Mouse (Mus musculus) forebrain, postnatal 0 days (tissue): ENCODE data around the gene Large2. TPM values are rescaled to one million over a fixed set of nuclear protein-coding genes. Genes with fewer than 3 reads are reported as not detected.
A peak's percentile ranks its signal among the peaks of the same experiment; 100 is the strongest.

ENCODE experiments used
- ATAC-seq: fragments of 200-750 bp; cut with Nextera tagmentation; 2 replicates; pipeline ENCODE4 v1.8.0; 2017; ENCODE audit warnings: mild to moderate bottlenecking, moderate library complexity
- DNase-seq: peaks from one replicate; pipeline ENCODE4 v3.0.0-alpha.2; 2015
- H3K27ac ChIP-seq: fragments of 300-500 bp; sonication (generic); 2 replicates; pipeline ENCODE4 v1.5.1; 2014; ENCODE audit warnings: low read depth, mild to moderate bottlenecking, antibody characterized with exemption, low read length, moderate library complexity, mixed read lengths
- H3K27me3 ChIP-seq: fragments of 300-500 bp; sonication (generic); 2 replicates; pipeline ENCODE4 v1.6.1; 2014; ENCODE audit warnings: mild to moderate bottlenecking, low read length, mixed read lengths; ENCODE audit not compliant: insufficient read depth
- H3K36me3 ChIP-seq: fragments of 300-500 bp; sonication (generic); 2 replicates; pipeline ENCODE4 v1.6.1; 2014; ENCODE audit warnings: mild to moderate bottlenecking, moderate library complexity; ENCODE audit not compliant: insufficient read depth
- H3K4me1 ChIP-seq: fragments of 300-500 bp; sonication (generic); 2 replicates; pipeline ENCODE4 v1.6.1; 2014; ENCODE audit warnings: antibody characterized with exemption; ENCODE audit not compliant: insufficient read depth
- H3K4me2 ChIP-seq: fragments of 300-500 bp; sonication (generic); 2 replicates; pipeline ENCODE4 v1.6.1; 2014; ENCODE audit warnings: low read depth, mild to moderate bottlenecking, moderate library complexity
- H3K4me3 ChIP-seq: fragments of 300-500 bp; sonication (generic); 2 replicates; pipeline ENCODE4 v1.5.1; 2014; ENCODE audit warnings: low read depth, low read length, mixed read lengths
- H3K9ac ChIP-seq: fragments of 300-500 bp; sonication (generic); 2 replicates; pipeline ENCODE4 v1.6.1; 2014; ENCODE audit warnings: mild to moderate bottlenecking
- H3K9me3 ChIP-seq: fragments of 300-500 bp; sonication (generic); 2 replicates; pipeline ENCODE4 v1.6.1; 2016; ENCODE audit warnings: low read length
- CTCF ChIP-seq: sonication (generic); IDR thresholded peaks from 2 replicates; pipeline ENCODE4 v1.5.1; 2016; ENCODE audit warnings: antibody characterized with exemption, control low read depth, low read depth
- WGBS: fragments of 180-500 bp; shearing (Covaris S2); extraction: QIAGEN DNeasy Blood & Tissue Kit; methylation state at CpG from one replicate; pipeline ENCODE4 v1.1.7; 2014; 5-methylcytosine and 5-hydroxymethylcytosine counted together
- polyA plus RNA-seq: library from polyadenylated mRNA; unstranded; fragments of >200 nt; fragmentation: Nextera tagmentation; extraction: Ambion mirVana; gene quantifications from 2 replicates; pipeline ENCODE4 v1.2.1, GENCODE M21; 2015
- total RNA-seq: library from RNA; depleted of rRNA; stranded (reverse); fragments of >200 nt; gene quantifications from 2 replicates; pipeline ENCODE4 v1.2.3, GENCODE M21; 2014

Gene Large2
- total and polyA plus RNA-seq, 2 experiments from 2014 or later: 0.10 to 1.5 TPM

DNA sequence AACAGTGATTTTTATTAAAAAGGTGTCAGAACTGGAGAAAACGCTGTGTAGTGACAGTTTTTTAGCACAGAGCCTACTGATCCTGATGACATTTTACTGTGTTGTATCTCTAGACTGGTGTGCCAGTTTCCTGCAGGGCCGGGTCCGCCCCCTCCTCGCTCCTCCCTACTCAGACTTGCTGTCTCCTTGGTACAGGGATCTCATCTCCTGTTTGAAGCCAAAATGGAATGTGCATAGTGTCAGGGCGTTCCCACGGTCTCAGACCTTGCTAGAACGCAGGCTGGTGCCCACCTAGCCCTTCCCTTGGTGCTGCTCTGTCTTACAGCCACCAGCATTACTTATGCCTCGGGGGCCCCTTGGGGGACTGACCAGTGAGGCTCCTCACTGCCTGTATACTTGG lies 12.9 kb downstream of the Large2 start:
- H3K36me3 ChIP-seq: peaks cover 55% of the 10 kb centered on the region
- H3K4me1 ChIP-seq: no peaks in the 10 kb centered on the region
- H3K9me3 ChIP-seq: no peaks in the 10 kb centered on the region
- no peaks in the 10 kb centered on the region for H3K27me3 ChIP-seq
- H3K4me3 ChIP-seq: no peak overlapping the region
- DNase-seq: no peak
- no peak overlapping the region for H3K9ac ChIP-seq
- no peak for ATAC-seq
- no peak overlapping the region for H3K4me2 ChIP-seq
- TF ChIP-seq CTCF: no peak
- 84% methylated on average over 8 of the region's 8 CpGs for WGBS
- no peak overlapping the region for H3K27ac ChIP-seq

DNA sequence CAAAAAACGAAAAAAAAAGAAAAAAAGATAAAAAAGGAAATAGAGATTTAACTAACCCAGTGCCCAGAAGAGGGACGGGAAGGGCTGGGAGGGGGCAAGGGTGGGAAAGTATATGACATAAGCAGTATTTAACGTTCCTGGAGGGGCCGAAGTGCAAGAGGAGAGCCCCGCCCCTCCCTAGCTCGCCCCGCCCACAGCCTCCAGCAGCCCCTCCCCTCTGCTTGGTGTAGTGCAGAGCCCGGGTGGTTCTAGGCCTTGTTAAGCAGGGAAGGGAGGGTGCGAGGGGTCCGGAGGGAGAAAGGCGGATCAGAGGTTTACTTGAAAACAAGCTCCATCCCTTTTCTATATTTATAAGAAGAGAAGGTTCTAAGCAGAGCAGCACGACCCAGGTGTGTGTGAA lies 13.8 kb downstream of the Large2 start:
- H3K4me3 ChIP-seq: no peak overlapping the region
- WGBS: 20% methylated on average over 12 of the region's 12 CpGs
- no peak overlapping the region for H3K9ac ChIP-seq
- H3K4me1 ChIP-seq: no peaks in the 10 kb centered on the region
- no peak for DNase-seq
- no peak for ATAC-seq
- H3K27ac ChIP-seq: no peak overlapping the region
- H3K9me3 ChIP-seq: no peaks in the 10 kb centered on the region
- peaks cover 57% of the 10 kb centered on the region for H3K36me3 ChIP-seq
- H3K27me3 ChIP-seq: no peaks in the 10 kb centered on the region
- TF ChIP-seq CTCF: no peak
- H3K4me2 ChIP-seq: no peak overlapping the region

DNA sequence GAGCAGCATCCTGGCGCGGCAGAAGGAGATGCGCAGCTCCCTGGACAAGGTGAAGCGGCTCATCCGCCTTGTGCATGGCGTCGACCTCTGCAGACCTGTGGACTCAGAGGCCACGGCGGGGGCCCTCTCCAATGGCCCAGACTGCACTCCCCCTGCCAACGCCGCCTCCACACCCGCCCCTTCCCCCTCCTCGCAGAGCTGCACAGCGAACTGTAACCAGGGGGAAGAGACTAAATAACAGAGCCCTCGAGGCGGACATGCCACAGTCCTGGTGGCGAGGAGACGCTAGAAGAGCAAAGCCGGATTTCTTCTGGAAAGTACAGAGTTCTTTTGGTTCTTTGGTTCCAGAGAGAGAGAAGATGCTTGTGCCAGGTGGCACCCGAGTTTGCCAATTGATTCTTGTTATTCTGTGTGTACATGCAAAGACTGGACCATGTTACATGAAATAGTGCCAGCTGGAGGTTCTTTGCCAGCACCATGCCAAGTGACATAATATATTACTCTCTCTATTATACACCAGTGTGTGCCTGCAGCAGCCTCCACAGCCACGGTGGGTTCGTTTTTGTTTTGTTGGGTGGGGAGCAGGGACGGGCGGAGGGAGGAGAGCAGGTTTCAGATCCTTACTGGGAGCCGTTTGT lies 14.4 kb downstream of the Large2 start:
- TF ChIP-seq CTCF: no peak
- 63% methylated on average over 25 of the region's 25 CpGs for WGBS
- Histone ChIP-seq H3K9me3 (no peaks in the 10 kb centered on the region), H3K4me3 (no peak overlapping the region), H3K9ac (no peak overlapping the region), H3K36me3 (peaks cover 57% of the 10 kb centered on the region), H3K4me2 (no peak overlapping the region), H3K27ac (no peak overlapping the region; the same call in 1 of the 2 replicates), H3K4me1 (no peaks in the 10 kb centered on the region), H3K27me3 (no peaks in the 10 kb centered on the region)
- ATAC-seq (peak; percentile 47), DNase-seq (peak; percentile 54)

- H3K27me3 ChIP-seq: no peaks in the 10 kb centered on the region
- no peak for ATAC-seq
- H3K27ac ChIP-seq: no peak overlapping the region
- H3K4me2 ChIP-seq: no peak overlapping the region
- no peak overlapping the region for H3K9ac ChIP-seq
- no peak for TF ChIP-seq CTCF
- 76% methylated on average over 2 of the region's 2 CpGs for WGBS
- H3K4me3 ChIP-seq: no peak overlapping the region
- H3K36me3 ChIP-seq: peaks cover 56% of the 10 kb centered on the region
- no peaks in the 10 kb centered on the region for H3K4me1 ChIP-seq
- H3K9me3 ChIP-seq: no peaks in the 10 kb centered on the region
- DNase-seq: no peak
Measured at GRCm38 (mm10) chr2:92359301-92359700, 15.4 kb downstream of the Large2 start.

DNA sequence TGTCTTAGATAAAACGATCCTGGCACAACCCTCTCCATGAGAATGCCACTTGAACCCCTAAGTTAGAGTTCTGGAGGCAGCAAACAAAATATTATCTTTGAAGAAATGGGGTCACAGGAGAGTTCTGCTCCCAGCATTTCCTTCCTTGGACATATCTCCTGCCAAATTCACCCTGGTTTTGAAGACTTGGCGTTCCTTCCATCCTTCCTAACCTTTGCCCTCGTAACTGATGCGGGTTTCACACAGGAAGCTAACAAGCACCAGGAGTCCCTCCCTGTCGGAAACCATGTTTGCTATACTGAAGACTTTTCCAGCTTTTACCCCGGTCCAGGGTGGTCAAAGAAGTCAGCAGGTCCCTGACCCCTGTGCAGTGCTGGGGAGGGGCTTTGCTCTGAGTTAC lies 20.4 kb downstream of the Large2 start:
- H3K36me3 ChIP-seq: peaks cover 53% of the 10 kb centered on the region
- 79% methylated on average over 6 of the region's 6 CpGs for WGBS
- no peaks in the 10 kb centered on the region for H3K4me1 ChIP-seq

DNA sequence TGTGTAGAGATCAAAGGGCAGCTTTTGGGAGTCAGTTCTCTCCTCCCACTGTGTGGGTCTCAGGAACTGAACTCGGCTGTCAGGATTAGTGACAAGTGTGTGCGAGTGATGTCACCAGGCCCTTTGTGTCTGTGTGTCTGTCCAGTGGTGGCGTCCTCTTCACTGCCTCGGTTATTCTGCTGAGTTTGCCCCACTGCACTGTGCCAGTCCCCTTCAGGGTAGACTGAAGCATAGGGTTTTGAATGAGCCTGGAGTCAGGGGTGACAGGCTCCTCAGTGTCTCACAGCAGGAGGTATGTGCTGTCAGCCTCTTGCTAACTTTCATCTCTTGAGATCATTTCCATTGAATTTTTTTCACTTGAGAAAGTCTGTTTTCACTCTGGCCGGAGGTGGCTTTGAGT lies 21.3 kb downstream of the Large2 start:
- ATAC-seq: peak; percentile 60
- no peak overlapping the region for H3K4me3 ChIP-seq

More for the DNA sequence above, 20.4 kb downstream of the Large2 start:
- TF ChIP-seq CTCF: no peak
- ATAC-seq: no peak
- H3K27ac ChIP-seq: no peak overlapping the region
- H3K9ac ChIP-seq: no peak overlapping the region
- DNase-seq: no peak
- no peaks in the 10 kb centered on the region for H3K9me3 ChIP-seq
- no peaks in the 10 kb centered on the region for H3K27me3 ChIP-seq
- H3K4me2 ChIP-seq: no peak overlapping the region
- no peak overlapping the region for H3K4me3 ChIP-seq

DNA sequence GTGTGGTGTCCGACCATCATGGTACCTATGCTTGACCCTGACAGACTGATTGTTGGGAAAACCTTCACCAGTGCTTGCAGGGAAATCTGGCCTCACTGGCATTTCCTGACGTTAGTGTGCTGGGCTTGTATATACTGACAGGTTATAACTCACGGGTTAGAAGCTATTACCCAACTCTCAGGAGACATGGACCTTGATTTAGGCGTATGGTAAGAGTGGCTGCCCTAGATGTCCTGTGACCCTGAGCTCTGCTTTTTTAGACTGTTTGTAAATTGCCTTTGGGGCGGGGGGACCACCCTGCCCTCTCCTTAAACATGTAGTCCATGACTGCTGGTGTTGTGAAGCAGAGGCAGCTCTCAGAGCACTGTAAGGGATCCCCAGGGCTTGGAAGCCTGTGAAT lies 24.0 kb downstream of the Large2 start:
- Histone ChIP-seq H3K27ac (no peak overlapping the region), H3K27me3 (no peaks in the 10 kb centered on the region), H3K36me3 (peaks cover 40% of the 10 kb centered on the region), H3K4me1 (no peaks in the 10 kb centered on the region), H3K4me3 (no peak overlapping the region), H3K4me2 (no peak overlapping the region), H3K9ac (no peak overlapping the region), H3K9me3 (no peaks in the 10 kb centered on the region)
- no peak for TF ChIP-seq CTCF
- ATAC-seq: no peak
- WGBS: 87% methylated on average over 5 of the region's 5 CpGs
- DNase-seq: no peak

More for the DNA sequence above, 21.3 kb downstream of the Large2 start:
- no peak overlapping the region for H3K9ac ChIP-seq
- H3K4me2 ChIP-seq: no peak overlapping the region
- no peaks in the 10 kb centered on the region for H3K27me3 ChIP-seq
- H3K9me3 ChIP-seq: no peaks in the 10 kb centered on the region
- H3K36me3 ChIP-seq: peaks cover 51% of the 10 kb centered on the region
- no peak overlapping the region for H3K27ac ChIP-seq
- WGBS: 25% methylated on average over 5 of the region's 5 CpGs
- DNase-seq: no peak
- no peak for TF ChIP-seq CTCF
- H3K4me1 ChIP-seq: no peaks in the 10 kb centered on the region
